Mouse (Mus musculus): Measurements from ENCODE around the gene Tmem160. TPM values are rescaled to one million over a fixed set of nuclear protein-coding genes. Genes with fewer than 3 reads are reported as not detected.

The Tmem160 gene
- total and polyA plus RNA-seq, 3 experiments, result 30.9 to 89.1 (median 48.9) TPM

DNA sequence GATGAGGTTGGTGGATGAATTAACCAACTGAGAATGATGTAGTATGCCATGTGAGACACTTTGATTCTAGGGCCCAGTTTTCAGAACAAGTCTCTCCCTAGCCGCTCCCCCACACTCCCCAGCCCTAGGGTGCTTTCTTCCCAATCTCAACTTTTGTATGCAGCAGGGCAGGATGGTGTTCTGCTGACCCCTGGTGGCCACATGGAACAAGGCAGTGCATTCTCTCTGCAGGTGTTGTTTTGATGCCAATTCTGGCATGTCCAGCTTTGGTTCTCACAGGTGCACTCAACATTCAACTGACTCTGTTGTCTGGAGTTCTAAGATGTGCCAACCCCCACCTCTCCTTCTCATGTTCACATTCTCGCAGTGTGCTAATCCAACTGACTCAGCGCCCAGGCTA, 39.2 kb downstream of the Tmem160 start:
- Histone ChIP-seq H3K9ac (ENCODE audit: insufficient read depth, low read depth) (no peak overlapping the region), H3K4me3 (replicated peaks in 1 of 3; ENCODE audit: low read depth in 2 of 3, low read length in 2 of 3, poor library complexity in 1 of 3) (no peak overlapping the region), H3K27ac (ENCODE audit: insufficient read depth, low read depth) (no peak overlapping the region), H3K79me2 (replicated peaks; ENCODE audit: control insufficient read depth, extremely low read depth, insufficient read depth, poor library complexity, severe bottlenecking) (no peaks in the 10 kb centered on the region), H3K9me3 (replicated peaks; ENCODE audit: low read length) (no peaks in the 10 kb centered on the region), H3K4me1 (ENCODE audit: control insufficient read depth in 1 of 2, insufficient read depth in 2 of 2) (peaks cover 0 to 22% of the 10 kb centered on the region in 2 experiments; a peak in 2 of 4 replicates), H3K36me3 (replicated peaks in 1 of 2; ENCODE audit: control insufficient read depth in 1 of 2, insufficient read depth in 1 of 2, low read length in 1 of 2) (peaks cover 5 to 22% of the 10 kb centered on the region in 2 experiments), H3K27me3 (replicated peaks) (no peaks in the 10 kb centered on the region), H3K4me2 (ENCODE audit: insufficient read depth, low read depth, poor library complexity, severe bottlenecking) (no peak overlapping the region)
- TF ChIP-seq NELFE (IDR thresholded peaks at IDR 0.05; ENCODE audit: low read depth, low read length), result no peak; the same call in 1 of the 2 replicates
- TF ChIP-seq TBP (conservative IDR thresholded peaks at IDR 0.05; ENCODE audit: low read depth, low read length), result no peak
- TF ChIP-seq IRF4 (IDR thresholded peaks at IDR 0.05; ENCODE audit: low read depth, low read length), result peak; percentile 43; the same call in 1 of the 2 replicates
- TF ChIP-seq ZC3H11A (IDR thresholded peaks at IDR 0.05; ENCODE audit: low read depth, low read length), result 0 out of 2 replicates have a peak, but pooled peaks have one; percentile 34
- no peak for TF ChIP-seq RCOR1 (conservative IDR thresholded peaks at IDR 0.05; ENCODE audit: low read depth, low read length)
- no peak for TF ChIP-seq ZMIZ1 (IDR thresholded peaks at IDR 0.05; ENCODE audit: low read depth, low read length)
- peak; percentile 94 to 97 for TF ChIP-seq CTCF (conservative IDR thresholded peaks at IDR 0.05 in 1 of 2, IDR thresholded peaks at IDR 0.05 in 1 of 2; ENCODE audit: low read depth in 2 of 2, low read length in 2 of 2)
- TF ChIP-seq MEF2A (IDR thresholded peaks at IDR 0.05; ENCODE audit: borderline replicate concordance, low read depth, low read length), result peak; percentile 38; the same call in 1 of the 2 replicates
- no peak for TF ChIP-seq MAFK (IDR thresholded peaks at IDR 0.05; ENCODE audit: insufficient replicate concordance, low read length)
- TF ChIP-seq USF2 (conservative IDR thresholded peaks at IDR 0.05; ENCODE audit: low read depth, low read length), result no peak
- TF ChIP-seq ZNF384 (IDR thresholded peaks at IDR 0.05; ENCODE audit: low read depth, low read length), result 0 out of 2 replicates have a peak, but pooled peaks have one; percentile 6
- no peak for TF ChIP-seq EP300 (IDR thresholded peaks at IDR 0.05; ENCODE audit: low read length)
- peak; percentile 65; the same call in 1 of the 2 replicates for TF ChIP-seq MAZ (IDR thresholded peaks at IDR 0.05; ENCODE audit: low read depth, low read length)
- TF ChIP-seq ETS1 (conservative IDR thresholded peaks at IDR 0.05; ENCODE audit: low read depth, low read length), result no peak
- TF ChIP-seq UBTF (IDR thresholded peaks at IDR 0.05; ENCODE audit: low read depth, low read length), result no peak
- peak; percentile 89 for TF ChIP-seq RAD21 (IDR thresholded peaks at IDR 0.05; ENCODE audit: low read depth, low read length)
- peak; percentile 85 for TF ChIP-seq SMC3 (IDR thresholded peaks at IDR 0.05; ENCODE audit: low read depth, low read length)
- TF ChIP-seq BHLHE40 (IDR thresholded peaks at IDR 0.05; ENCODE audit: low read depth, low read length), result no peak
- TF ChIP-seq USF1 (IDR thresholded peaks at IDR 0.05; ENCODE audit: low read depth, low read length), result no peak
- TF ChIP-seq TCF12 (IDR thresholded peaks at IDR 0.05; ENCODE audit: low read depth, low read length), result peak; percentile 42; the same call in 1 of the 2 replicates
- TF ChIP-seq GABPA (IDR thresholded peaks at IDR 0.05; ENCODE audit: insufficient replicate concordance, low read depth, low read length), result no peak
- TF ChIP-seq ZKSCAN1 (IDR thresholded peaks at IDR 0.05; ENCODE audit: borderline replicate concordance, low read depth, low read length), result no peak
- no peak for TF ChIP-seq HCFC1 (IDR thresholded peaks at IDR 0.05; ENCODE audit: low read depth, low read length)
- no peak for TF ChIP-seq PAX5 (IDR thresholded peaks at IDR 0.05; ENCODE audit: low read length)
- TF ChIP-seq CHD1 (IDR thresholded peaks at IDR 0.05; ENCODE audit: low read depth, low read length), result no peak
- in situ Hi-C loops (cut with MboI; ENCODE audit: low pct_ligation_motif_present, low pct_unique_long_range_greater_than_20kb, low sequenced_read_pairs) (no loop called here), dilution Hi-C loops (cut with MboI; ENCODE audit: extremely low pct_ligation_motif_present, extremely low pct_unique_long_range_greater_than_20kb, low sequenced_read_pairs) (no loop called here)
- DNase-seq (ENCODE audit: extremely low read depth), result peak; percentile 70

Measured in CH12.LX (cell line).